Comparison of ENCODE assay signal across 9 mouse cellular contexts in the genomic region with DNA sequence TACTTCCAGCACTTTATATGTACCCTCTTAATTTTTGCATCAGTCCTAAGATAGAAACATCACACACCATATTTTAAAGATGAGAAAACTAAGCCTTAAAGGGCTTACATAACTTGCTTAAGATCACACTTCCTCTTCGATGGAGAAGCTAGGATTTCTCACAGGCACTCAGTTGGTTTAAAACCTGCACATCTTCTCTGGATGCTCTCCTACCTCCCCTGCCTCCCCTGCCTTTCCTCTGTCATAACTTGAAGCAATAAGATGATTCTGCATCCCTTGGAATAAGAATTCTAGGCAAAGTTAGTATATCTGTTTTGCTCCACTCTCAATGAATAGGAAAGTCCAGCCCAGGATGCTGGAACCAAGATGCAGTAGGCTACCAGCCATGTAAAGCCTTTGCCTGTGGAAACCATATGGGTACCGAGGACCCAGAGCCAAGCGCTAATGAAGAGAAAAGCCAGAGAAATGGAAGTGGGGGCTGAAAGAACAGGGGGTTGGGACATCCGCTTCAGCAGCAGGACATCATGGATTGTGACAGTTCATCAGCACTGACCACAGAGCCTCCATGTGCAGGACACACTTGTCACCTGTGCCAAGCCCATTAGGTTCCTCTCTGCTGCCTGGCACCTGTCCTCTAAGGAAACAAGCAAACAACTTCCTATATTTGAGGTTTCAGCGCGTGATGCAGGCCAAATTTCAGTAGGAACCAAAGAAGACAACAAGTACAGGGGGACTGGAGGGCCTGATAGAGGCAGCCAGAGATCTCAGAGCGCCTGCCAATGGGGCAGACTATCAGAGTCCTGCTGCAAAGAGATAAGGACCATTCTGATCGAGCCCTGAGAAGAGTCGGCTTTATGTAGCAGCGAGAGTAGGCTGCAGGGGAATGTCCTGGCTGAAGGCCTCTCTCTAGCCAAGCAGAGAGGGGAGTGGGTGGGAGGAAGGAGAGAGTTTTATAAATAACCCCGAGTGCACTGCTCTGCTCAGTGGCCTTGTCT.
A peak's percentile ranks its signal among the peaks of the same experiment; 100 is the strongest.
DNase-seq lines count a peak whose midpoint lies in the region; ATAC-seq lines count a peak whose summit lies in the region.
"Had no signal": no experiment of that assay in that cellular context is flagged by ENCODE, and none has a peak within 500 bp of the region (broad histone marks: within the 10 kb centered on the region; RNA-seq: fewer than 3 reads in every experiment).

No protein-coding gene starts in this region.

- WGBS in kidney, embryonic 16.5 days, result 59% methylated on average over 11 of the region's 11 CpGs
- WGBS in heart, embryonic 10.5 days, result 36% methylated on average over 11 of the region's 11 CpGs

- no peak for DNase-seq in kidney, adult 9 months
- DNase-seq in c-Kit-positive CD71-positive TER-119-negative erythroid progenitor cells, embryonic 14.5 days (ENCODE audit: low read depth), result peak; percentile 79
- DNase-seq in heart, embryonic 10.5 days (ENCODE audit: low spot score), result peak; percentile 94
- DNase-seq in urinary bladder, postnatal 36 days (ENCODE audit: low spot score in 2 of 2), result no peak
- DNase-seq in layer of hippocampus, postnatal 14 days (ENCODE audit: low spot score in 2 of 2), result no peak
- no peak for DNase-seq in layer of hippocampus, adult 9-10 months (ENCODE audit: low spot score)

- H3K27ac ChIP-seq in kidney, embryonic 16.5 days (ENCODE audit: low read length), result peak overlapping the region; percentile 84
- H3K27ac ChIP-seq in heart, embryonic 10.5 days, result peak overlapping the region; percentile 93

- ATAC-seq in kidney, embryonic 16.5 days (ENCODE audit: low FRiP score, low TSS enrichment), result peak; percentile 74; the same call in 1 of the 2 replicates
- ATAC-seq in neutrophil, adult 5-6 weeks (ENCODE audit: extremely low read depth, insufficient number of reproducible peaks, low FRiP score, poor library complexity, severe bottlenecking), result peak; percentile 52

- H3K27me3 ChIP-seq in kidney, embryonic 16.5 days (ENCODE audit: insufficient read depth, low read length), result no peaks in the 10 kb centered on the region
- H3K27me3 ChIP-seq in heart, embryonic 10.5 days (ENCODE audit: insufficient read depth, poor library complexity, severe bottlenecking), result no peaks in the 10 kb centered on the region

- H3K4me2 ChIP-seq in kidney, embryonic 16.5 days (replicated peaks; ENCODE audit: low read depth, low read length), result no peak overlapping the region

- H3K36me3 ChIP-seq in kidney, embryonic 16.5 days (ENCODE audit: insufficient read depth, low read length), result no peaks in the 10 kb centered on the region
- no peaks in the 10 kb centered on the region for H3K36me3 ChIP-seq in heart, embryonic 10.5 days

- no peak overlapping the region for H3K4me3 ChIP-seq in kidney, embryonic 16.5 days (ENCODE audit: low read length)
- no peak overlapping the region for H3K4me3 ChIP-seq in heart, embryonic 10.5 days
- H3K4me3 ChIP-seq: myocyte had no signal

- no peak overlapping the region for H3K9ac ChIP-seq in kidney, embryonic 16.5 days (replicated peaks; ENCODE audit: low read length)

- no peaks in the 10 kb centered on the region for H3K9me3 ChIP-seq in kidney, embryonic 16.5 days (ENCODE audit: low read length)
- H3K9me3 ChIP-seq in heart, embryonic 10.5 days, result no peaks in the 10 kb centered on the region

- H3K4me1 ChIP-seq in kidney, embryonic 16.5 days (ENCODE audit: insufficient read depth, low read length), result peaks cover 34% of the 10 kb centered on the region
- peaks cover 44% of the 10 kb centered on the region for H3K4me1 ChIP-seq in heart, embryonic 10.5 days

Comparison
In these comparisons a context has a peak if more than half of its experiments do, and no peak if none do; other contexts are left out.
1. DNase-seq: peak in c-Kit-positive CD71-positive TER-119-negative erythroid progenitor cells, embryonic 14.5 days (single experiment) and heart, embryonic 10.5 days (single experiment); none in kidney, adult 9 months (single experiment), urinary bladder, postnatal 36 days (0 of 2), layer of hippocampus, postnatal 14 days (0 of 2) and layer of hippocampus, adult 9-10 months (single experiment).